Mouse (Mus musculus) embryonic facial prominence, embryonic 14.5 days (tissue): ENCODE results near the gene Kcnk16. TPM values are rescaled to one million over a fixed set of nuclear protein-coding genes. Genes with fewer than 3 reads are reported as not detected.
"Not testable (repeated sequence)": the region's sequence is repeated elsewhere in the genome, so short reads cannot be mapped to it uniquely, and the experiment has no call there.

Source experiments
- ATAC-seq: fragments of 200-750 bp; cut with Nextera tagmentation; 2 replicates; pipeline ENCODE4 v1.8.0; 2017; ENCODE audit warnings: low read depth, moderate number of reproducible peaks, moderate TSS enrichment
- DNase-seq: peaks from one replicate; pipeline ENCODE4 v3.0.0-alpha.2; 2015; ENCODE audit warnings: low spot score
- H3K27ac ChIP-seq: fragments of 300-500 bp; sonication (generic); replicated peaks from 2 replicates; pipeline ENCODE4 v1.5.1; 2014; ENCODE audit warnings: low read depth, mild to moderate bottlenecking, low read length, moderate library complexity
- H3K27me3 ChIP-seq: fragments of 300-500 bp; sonication (generic); replicated peaks from 2 replicates; pipeline ENCODE4 v1.6.1; 2014; ENCODE audit warnings: low read length; ENCODE audit not compliant: control insufficient read depth, insufficient read depth
- H3K36me3 ChIP-seq: fragments of 300-500 bp; sonication (generic); 2 replicates; pipeline ENCODE4 v1.6.1; 2014; ENCODE audit warnings: low read length, mixed read lengths; ENCODE audit not compliant: control insufficient read depth, insufficient read depth
- H3K4me1 ChIP-seq: fragments of 300-500 bp; sonication (generic); 2 replicates; pipeline ENCODE4 v1.6.1; 2014; ENCODE audit warnings: antibody characterized with exemption, low read length; ENCODE audit not compliant: control insufficient read depth, insufficient read depth
- H3K4me2 ChIP-seq: fragments of 300-500 bp; sonication (generic); 2 replicates; pipeline ENCODE4 v1.6.1; 2014; ENCODE audit warnings: low read depth, mild to moderate bottlenecking, low read length, moderate library complexity, mixed read lengths
- H3K4me3 ChIP-seq: fragments of 300-500 bp; sonication (generic); 2 replicates; pipeline ENCODE4 v1.5.1; 2014; ENCODE audit warnings: low read depth, mild to moderate bottlenecking, low read length
- H3K9ac ChIP-seq: fragments of 300-500 bp; sonication (generic); 2 replicates; pipeline ENCODE4 v1.6.1; 2014; ENCODE audit warnings: low read depth, mild to moderate bottlenecking, low read length, moderate library complexity, mixed read lengths
- H3K9me3 ChIP-seq: fragments of 300-500 bp; sonication (generic); 2 replicates; pipeline ENCODE4 v1.6.1; 2016; ENCODE audit warnings: low read length; ENCODE audit not compliant: control insufficient read depth
- WGBS: fragments of 180-500 bp; shearing (Covaris S2); extraction: QIAGEN DNeasy Blood & Tissue Kit; methylation state at CpG from one replicate; pipeline ENCODE4 v1.1.7; 2014; 5-methylcytosine and 5-hydroxymethylcytosine counted together
- polyA plus RNA-seq: library from polyadenylated mRNA; unstranded; fragments of >200 nt; fragmentation: Nextera tagmentation; extraction: Ambion mirVana; gene quantifications from 2 replicates; pipeline ENCODE4 v1.2.1, GENCODE M21; 2014

The Kcnk16 gene
- polyA plus RNA-seq: 0.47 and 0.54 TPM in 2 replicates

DNA sequence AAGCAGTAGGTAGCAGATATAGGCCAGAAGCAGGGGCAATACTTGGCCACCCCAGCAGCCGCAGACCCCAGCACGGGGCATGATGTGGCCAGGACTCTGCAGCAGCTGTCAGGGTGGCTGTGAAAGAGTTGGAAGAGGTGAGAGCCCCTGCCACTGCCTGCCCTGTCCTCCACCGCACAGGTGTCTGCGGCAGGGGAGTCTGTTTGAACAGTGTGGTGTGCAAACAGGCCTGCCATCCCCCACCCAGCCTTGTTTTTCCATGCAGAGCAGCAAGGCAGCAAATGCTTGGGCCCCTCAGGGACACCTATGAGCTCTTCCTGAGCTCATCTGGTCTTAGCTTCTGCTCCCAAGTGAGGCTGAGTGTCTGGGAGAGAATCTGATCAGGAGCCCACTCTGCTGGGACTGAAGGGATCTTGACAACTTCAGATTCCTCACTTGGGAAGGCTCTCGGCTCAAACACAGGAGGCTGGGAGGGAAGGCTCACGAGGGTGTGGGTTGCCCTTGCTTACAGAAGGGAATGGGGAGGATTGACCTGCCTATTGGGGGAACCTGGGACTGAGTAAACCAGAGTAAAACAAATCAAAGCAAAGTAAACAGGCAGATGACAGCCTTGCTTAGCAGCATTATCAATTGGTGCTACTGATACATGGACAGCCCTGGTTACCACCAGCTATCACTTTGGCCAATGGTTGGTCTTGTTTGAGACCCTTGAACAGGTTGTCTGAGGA, at the start of gene Kcnk16:
TSS of gene Kcnk16 (minus strand) at position 118 of the 728 bp plus-strand sequence.
- Histone ChIP-seq H3K4me3 (no peak within 1 kb of the TSS), H3K9me3 (peaks cover 3% of the 10 kb centered on the region), H3K27me3 (no peaks in the 10 kb centered on the region), H3K4me1 (no peaks in the 10 kb centered on the region), H3K9ac (no peak within 1 kb of the TSS), H3K36me3 (no peaks in the 10 kb centered on the region), H3K4me2 (no peak within 1 kb of the TSS), H3K27ac (no peak within 1 kb of the TSS)
- 70% methylated on average over 6 of the region's 6 CpGs for WGBS
- no peak for DNase-seq
- ATAC-seq: 0 out of 2 replicates have a peak, but pooled peaks have one; percentile 26

DNA sequence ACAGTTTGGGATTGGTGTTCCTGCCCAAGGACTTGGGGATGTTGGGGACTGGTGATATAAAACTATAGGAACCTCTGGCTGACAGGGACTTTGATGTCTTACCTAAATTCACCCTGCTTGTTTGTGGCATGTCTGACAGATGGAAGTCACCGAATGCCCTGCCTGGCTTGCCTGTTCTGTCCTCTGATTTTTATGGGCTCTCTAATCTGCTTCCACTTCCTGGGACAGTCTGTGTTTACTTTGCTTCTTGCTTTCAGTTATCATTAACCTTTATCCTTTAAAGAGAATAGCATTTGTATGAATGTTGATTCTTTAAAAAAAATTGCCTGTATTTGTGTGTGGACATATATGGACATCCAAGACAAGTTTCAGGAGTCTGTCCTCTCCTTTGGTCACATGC, 46.1 kb upstream of the Kcnk16 start:
- H3K4me1 ChIP-seq: no peaks in the 10 kb centered on the region
- H3K4me3 ChIP-seq: no peak overlapping the region
- WGBS: 85% methylated on average over 1 of the region's 1 CpGs
- no peaks in the 10 kb centered on the region for H3K9me3 ChIP-seq
- peaks cover 43% of the 10 kb centered on the region for H3K36me3 ChIP-seq
- no peaks in the 10 kb centered on the region for H3K27me3 ChIP-seq
- ATAC-seq (no peak), DNase-seq (no peak)
- H3K9ac ChIP-seq: no peak overlapping the region
- no peak overlapping the region for H3K27ac ChIP-seq
- H3K4me2 ChIP-seq: no peak overlapping the region

GRCm38 (mm10) chr14:20305085-20305484, 36.1 kb upstream of the Kcnk16 start:
- not testable (repeated sequence) for H3K9ac ChIP-seq, H3K27me3 ChIP-seq, H3K27ac ChIP-seq, H3K4me1 ChIP-seq, DNase-seq, H3K9me3 ChIP-seq, ATAC-seq, H3K4me3 ChIP-seq, H3K4me2 ChIP-seq
- 73% methylated on average over 2 of the region's 2 CpGs for WGBS
- H3K36me3 ChIP-seq: peaks cover 34% of the 10 kb centered on the region

DNA sequence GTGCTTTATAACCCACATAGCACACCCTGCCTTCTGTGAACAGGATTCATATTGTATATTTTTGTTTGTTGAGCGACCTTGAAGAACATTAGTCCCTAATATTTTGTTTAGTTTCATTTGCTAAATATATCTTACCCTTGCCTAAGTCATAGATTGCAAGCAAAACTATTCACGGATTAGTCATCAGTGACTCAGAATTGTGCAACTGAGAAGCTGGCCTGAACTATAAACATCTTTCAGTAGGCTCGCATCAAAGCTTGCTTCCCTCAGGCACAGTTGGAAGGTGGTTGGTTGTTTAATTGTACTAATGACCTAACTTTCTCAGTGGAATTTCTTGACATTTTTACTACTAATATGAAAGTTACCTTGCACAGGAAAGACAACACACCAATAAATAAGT, 29.1 kb upstream of the Kcnk16 start:
- Histone ChIP-seq H3K9ac (no peak overlapping the region), H3K4me1 (peaks cover 4% of the 10 kb centered on the region; the same call in 1 of the 2 replicates), H3K4me2 (no peak overlapping the region), H3K9me3 (no peaks in the 10 kb centered on the region), H3K27ac (no peak overlapping the region), H3K4me3 (no peak overlapping the region), H3K27me3 (no peaks in the 10 kb centered on the region), H3K36me3 (no peaks in the 10 kb centered on the region)
- 78% methylated on average over 3 of the region's 3 CpGs for WGBS
- DNase-seq (no peak), ATAC-seq (no peak)

- H3K27me3 ChIP-seq: no peaks in the 10 kb centered on the region
- no peaks in the 10 kb centered on the region for H3K9me3 ChIP-seq
- ATAC-seq (no peak), DNase-seq (no peak)
- no peak overlapping the region for H3K4me2 ChIP-seq
- no peaks in the 10 kb centered on the region for H3K36me3 ChIP-seq
- H3K9ac ChIP-seq: no peak overlapping the region
- H3K4me3 ChIP-seq: no peak overlapping the region
- WGBS: 64% methylated on average over 3 of the region's 3 CpGs
- peaks cover 4% of the 10 kb centered on the region; the same call in 1 of the 2 replicates for H3K4me1 ChIP-seq
- H3K27ac ChIP-seq: no peak overlapping the region
These were observed 28.6 kb upstream of the Kcnk16 start for GRCm38 (mm10) chr14:20297616-20298015.

GRCm38 (mm10) chr14:20294947-20295346, 25.9 kb upstream of the Kcnk16 start:
- DNase-seq (no peak), ATAC-seq (no peak)
- no peaks in the 10 kb centered on the region for H3K27me3 ChIP-seq
- H3K27ac ChIP-seq: no peak overlapping the region
- peaks cover 4% of the 10 kb centered on the region; the same call in 1 of the 2 replicates for H3K4me1 ChIP-seq
- no peaks in the 10 kb centered on the region for H3K9me3 ChIP-seq
- H3K9ac ChIP-seq: peak overlapping the region; percentile 45
- H3K36me3 ChIP-seq: no peaks in the 10 kb centered on the region
- 38% methylated on average over 8 of the region's 8 CpGs for WGBS
- H3K4me2 ChIP-seq: peak overlapping the region; percentile 66
- peak overlapping the region; percentile 47 for H3K4me3 ChIP-seq

DNA sequence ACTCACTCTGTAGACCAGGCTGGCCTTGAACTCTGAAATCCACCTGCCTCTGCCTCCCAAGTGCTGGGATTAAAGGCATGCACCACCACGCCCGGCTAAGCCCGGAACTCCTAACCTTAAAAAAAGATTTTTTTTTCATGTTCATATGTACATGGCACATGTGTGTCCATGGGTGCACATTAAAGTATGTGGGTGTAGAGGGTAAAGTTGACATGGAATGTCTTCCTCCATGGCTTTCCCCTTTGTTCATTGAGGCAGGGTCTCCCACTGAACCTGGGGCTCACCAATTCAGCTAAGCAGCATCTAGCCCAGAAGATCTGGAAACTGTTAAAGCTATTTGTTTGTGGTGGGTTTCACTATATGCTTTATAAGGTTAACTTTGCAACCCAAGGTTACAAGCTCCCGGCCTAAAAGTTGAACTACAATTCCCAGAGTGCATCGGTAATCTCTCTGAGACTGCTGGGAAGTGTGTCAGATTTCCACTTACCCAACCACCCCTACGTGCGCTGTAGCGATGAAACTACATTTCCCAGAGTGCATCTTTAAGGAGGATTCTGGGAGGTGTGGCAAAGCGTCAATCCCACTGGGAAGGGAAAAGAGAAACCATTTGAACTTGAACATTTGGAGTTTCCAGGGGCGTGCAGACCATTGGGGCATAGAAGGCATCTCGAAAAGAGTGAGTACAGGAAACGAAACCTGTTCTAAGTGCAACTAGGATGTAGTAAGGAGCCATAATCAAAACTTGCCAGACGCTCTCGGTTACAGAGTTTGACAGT, 25.3 kb upstream of the Kcnk16 start, which contains the start of gene Nudt13:
TSS of gene Nudt13 (plus strand) at position 581 of the 776 bp plus-strand sequence.
- peak; percentile 98 for ATAC-seq

DNA sequence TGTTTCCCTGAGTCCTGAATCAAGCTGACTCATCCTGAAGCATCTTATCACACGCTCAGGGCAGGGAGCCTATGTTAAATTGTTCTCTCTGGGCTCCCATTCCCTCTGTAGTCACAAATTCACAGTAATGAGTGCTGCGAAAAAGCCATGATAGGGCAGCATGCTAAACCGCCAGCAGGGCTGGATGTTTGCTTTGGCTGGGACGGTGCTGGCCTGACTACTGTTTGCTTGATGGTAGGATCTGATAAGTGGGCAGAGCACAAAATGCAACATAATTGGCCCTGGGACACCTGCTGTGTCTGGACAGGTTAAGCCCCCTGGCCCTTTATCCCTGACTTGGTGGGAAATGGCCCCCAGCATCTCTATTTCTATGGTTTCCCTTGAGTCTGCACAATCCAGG, 22.4 kb upstream of the Kcnk16 start:
- no peak overlapping the region for H3K9ac ChIP-seq
- no peaks in the 10 kb centered on the region for H3K36me3 ChIP-seq
- H3K4me3 ChIP-seq: no peak overlapping the region
- peaks cover 4% of the 10 kb centered on the region; the same call in 1 of the 2 replicates for H3K4me1 ChIP-seq
- H3K27ac ChIP-seq: no peak overlapping the region
- DNase-seq (no peak), ATAC-seq (no peak)
- H3K9me3 ChIP-seq: no peaks in the 10 kb centered on the region
- 51% methylated on average over 4 of the region's 4 CpGs for WGBS
- no peaks in the 10 kb centered on the region for H3K27me3 ChIP-seq
- H3K4me2 ChIP-seq: no peak overlapping the region

More for the DNA sequence above, 25.3 kb upstream of the Kcnk16 start, which contains the start of gene Nudt13:
- DNase-seq: peak; percentile 99
- Histone ChIP-seq H3K27ac (no peak within 1 kb of the TSS), H3K9me3 (no peaks in the 10 kb centered on the region), H3K36me3 (no peaks in the 10 kb centered on the region), H3K4me3 (peak within 1 kb of the TSS; percentile 47), H3K9ac (peak within 1 kb of the TSS; percentile 45), H3K27me3 (no peaks in the 10 kb centered on the region), H3K4me2 (peak within 1 kb of the TSS; percentile 66), H3K4me1 (peaks cover 4% of the 10 kb centered on the region; the same call in 1 of the 2 replicates)
- 21% methylated on average over 14 of the region's 14 CpGs for WGBS
